Mouse (Mus musculus) cortical plate, adult 2 months (tissue): ENCODE measurements around the gene Cubn. TPM values are rescaled to one million over a fixed set of nuclear protein-coding genes. Genes with fewer than 3 reads are reported as not detected.

Experiments used
- H3K27ac ChIP-seq: fragments of 200-500 bp; 2 replicates; pipeline ENCODE4 v1.5.1; 2012; ENCODE audit warnings: low read length, control low read depth, inconsistent platforms; ENCODE audit not compliant: insufficient read depth
- H3K4me1 ChIP-seq: fragments of 200-500 bp; 2 replicates; pipeline ENCODE4 v1.6.1; 2011; ENCODE audit warnings: low read length; ENCODE audit not compliant: control insufficient read depth, insufficient read depth
- H3K4me3 ChIP-seq: fragments of 200-500 bp; 2 replicates; pipeline ENCODE4 v1.5.1; 2011; ENCODE audit warnings: mild to moderate bottlenecking, low read length, control low read depth; ENCODE audit not compliant: insufficient read depth
- CTCF ChIP-seq: fragments of 200-500 bp; IDR thresholded peaks from 2 replicates; pipeline ENCODE4 v1.5.1; 2011; ENCODE audit warnings: mild to moderate bottlenecking, control low read depth, low read length; ENCODE audit not compliant: insufficient read depth; ENCODE audit errors: extremely low read depth
- POLR2A ChIP-seq: fragments of 200-500 bp; IDR thresholded peaks from 2 replicates; pipeline ENCODE4 v1.6.1; 2011; ENCODE audit warnings: mild to moderate bottlenecking, low read length, control low read depth; ENCODE audit not compliant: insufficient read depth; ENCODE audit errors: extremely low read depth
- polyA plus RNA-seq: library from polyadenylated mRNA; depleted of rRNA; stranded (reverse); fragments of >200 nt; gene quantifications from 2 replicates; pipeline ENCODE4 v1.2.3, GENCODE M21; 2012

The Cubn gene
- polyA plus RNA-seq, 1 experiment: 0.10 TPM

DNA sequence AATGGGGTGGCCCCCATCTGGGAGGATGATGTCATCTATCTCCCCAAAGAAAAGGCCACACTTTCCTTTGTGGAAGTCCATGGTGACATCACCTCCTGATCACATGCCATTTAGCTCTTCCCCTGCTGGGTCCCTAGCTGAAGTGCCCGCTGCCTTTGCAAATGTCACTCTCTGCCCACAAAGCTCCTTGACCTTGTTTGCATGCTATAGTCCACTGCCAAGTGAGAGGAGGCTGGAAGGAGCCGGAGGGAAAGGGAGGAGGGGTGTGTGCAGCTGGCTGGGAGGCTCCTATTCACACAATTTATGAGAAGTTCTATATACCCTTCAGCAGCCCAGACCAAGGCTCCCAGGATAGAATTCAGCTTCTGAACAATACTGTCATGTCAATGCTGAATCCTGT lies 92.7 kb downstream of the Cubn start:
- TF ChIP-seq POLR2A: no peak
- TF ChIP-seq CTCF: no peak
- H3K4me3 ChIP-seq: no peak overlapping the region
- H3K4me1 ChIP-seq: no peaks in the 10 kb centered on the region; the same call in 1 of the 2 replicates
- no peak overlapping the region for H3K27ac ChIP-seq

DNA sequence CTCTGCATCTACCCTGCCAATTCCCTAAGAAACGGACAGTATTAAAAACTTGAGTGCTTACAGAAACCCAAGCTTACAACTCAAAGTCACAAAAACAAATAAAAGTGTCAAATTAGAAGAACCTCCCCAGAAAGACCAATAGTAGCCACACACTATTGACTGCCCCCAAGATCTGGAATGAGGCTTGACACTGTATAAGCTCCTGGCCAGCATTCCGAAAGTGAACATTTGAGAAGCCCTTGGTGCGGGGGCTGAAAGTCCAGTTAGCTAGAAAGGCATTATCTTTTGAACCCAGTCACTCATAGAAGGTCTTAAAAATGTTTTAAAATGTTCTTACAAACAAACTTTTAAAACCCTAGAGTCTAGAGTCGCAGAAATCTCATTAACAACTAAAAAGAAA lies 93.1 kb downstream of the Cubn start:
- Histone ChIP-seq H3K4me3 (no peak overlapping the region), H3K4me1 (no peaks in the 10 kb centered on the region; the same call in 1 of the 2 replicates), H3K27ac (no peak overlapping the region)
- no peak for TF ChIP-seq CTCF
- no peak for TF ChIP-seq POLR2A

GRCm38 (mm10) chr2:13396124-13396540 lies 95.5 kb downstream of the Cubn start:
- H3K27ac ChIP-seq: no peak overlapping the region
- no peaks in the 10 kb centered on the region; the same call in 1 of the 2 replicates for H3K4me1 ChIP-seq
- no peak overlapping the region for H3K4me3 ChIP-seq
- TF ChIP-seq POLR2A (no peak), CTCF (no peak)

DNA sequence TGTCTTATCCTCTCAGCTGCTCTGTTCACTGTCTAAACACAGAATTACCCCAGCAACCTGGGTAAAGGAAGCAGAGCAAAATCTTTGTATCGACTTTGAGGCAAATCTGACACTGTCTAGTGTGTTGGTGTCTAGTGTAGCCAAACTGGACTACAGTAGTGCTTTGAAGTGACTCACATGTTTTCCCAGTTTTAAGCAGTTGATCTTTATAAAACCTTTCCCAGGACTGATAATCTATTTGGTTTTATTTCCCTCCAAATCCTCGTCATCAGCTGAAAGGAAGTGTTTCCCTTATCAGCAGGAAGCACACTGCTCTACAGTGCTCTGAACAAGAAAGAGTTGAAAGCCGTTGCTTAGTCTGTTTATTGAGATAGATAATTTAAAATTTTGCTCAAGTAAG lies 100.6 kb downstream of the Cubn start:
- TF ChIP-seq POLR2A (no peak), CTCF (no peak)
- Histone ChIP-seq H3K27ac (peak overlapping the region; percentile 92), H3K4me1 (no peaks in the 10 kb centered on the region; the same call in 1 of the 2 replicates), H3K4me3 (no peak overlapping the region)

DNA sequence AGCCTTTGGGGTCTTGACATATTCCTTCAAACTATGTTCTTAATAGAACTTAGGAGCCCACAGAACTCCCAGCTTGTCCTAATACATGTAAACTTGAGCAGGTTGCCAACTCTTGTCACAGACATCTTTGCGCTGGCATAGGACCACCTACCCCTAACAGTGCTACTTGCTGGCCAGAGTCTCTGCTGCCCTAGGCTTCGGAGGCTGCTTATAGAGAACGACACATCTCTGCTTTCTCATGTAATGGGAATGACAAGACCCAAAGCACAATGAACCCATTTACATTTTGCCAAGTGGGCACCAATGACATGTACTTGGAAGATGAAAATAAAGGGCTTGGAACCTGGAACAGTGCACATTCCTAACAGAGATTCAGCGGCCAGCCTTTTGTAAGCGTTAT lies 105.0 kb downstream of the Cubn start:
- Histone ChIP-seq H3K4me1 (no peaks in the 10 kb centered on the region; the same call in 1 of the 2 replicates), H3K4me3 (no peak overlapping the region), H3K27ac (no peak overlapping the region)
- no peak for TF ChIP-seq CTCF
- TF ChIP-seq POLR2A: no peak

- no peaks in the 10 kb centered on the region; the same call in 1 of the 2 replicates for H3K4me1 ChIP-seq
- H3K4me3 ChIP-seq: no peak overlapping the region
- no peak overlapping the region for H3K27ac ChIP-seq
- no peak for TF ChIP-seq POLR2A
- TF ChIP-seq CTCF: no peak
These were observed 105.9 kb downstream of the Cubn start for GRCm38 (mm10) chr2:13385542-13386345.

GRCm38 (mm10) chr2:13384775-13385541 lies 106.7 kb downstream of the Cubn start:
- Histone ChIP-seq H3K4me3 (no peak overlapping the region), H3K27ac (peak overlapping the region; percentile 8; the same call in 1 of the 2 replicates), H3K4me1 (no peaks in the 10 kb centered on the region; the same call in 1 of the 2 replicates)
- no peak for TF ChIP-seq POLR2A
- TF ChIP-seq CTCF: no peak

DNA sequence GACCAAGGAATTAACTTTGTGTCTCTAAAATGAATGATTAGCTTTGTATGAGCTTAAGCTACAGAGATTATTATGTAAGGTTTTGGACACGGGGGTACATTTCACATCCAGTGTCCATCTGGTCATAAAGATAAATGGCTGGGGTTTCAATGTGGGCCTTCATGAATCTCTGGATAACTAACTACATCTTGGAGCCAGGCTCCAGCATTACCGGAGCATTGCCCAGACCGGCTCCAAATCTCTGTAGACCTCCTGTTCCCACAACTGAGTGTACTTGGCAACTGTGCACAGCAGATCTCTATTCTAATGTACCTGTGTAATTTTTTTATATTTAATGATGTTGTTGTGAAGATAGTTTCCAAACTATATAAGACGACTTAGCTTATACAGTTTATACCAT lies 115.4 kb downstream of the Cubn start:
- Histone ChIP-seq H3K4me3 (no peak overlapping the region), H3K4me1 (no peaks in the 10 kb centered on the region), H3K27ac (no peak overlapping the region)
- no peak for TF ChIP-seq CTCF
- TF ChIP-seq POLR2A: no peak

- no peak overlapping the region for H3K4me3 ChIP-seq
- no peak for TF ChIP-seq CTCF
- TF ChIP-seq POLR2A: no peak
- H3K27ac ChIP-seq: no peak overlapping the region
- no peaks in the 10 kb centered on the region for H3K4me1 ChIP-seq
These were observed 118.3 kb downstream of the Cubn start for GRCm38 (mm10) chr2:13373291-13373690.
